Mouse (Mus musculus) intestine, postnatal 0 days (tissue): Measurements from ENCODE around the gene Rcc2. TPM values are rescaled to one million over a fixed set of nuclear protein-coding genes. Genes with fewer than 3 reads are reported as not detected.

Source experiments
- ATAC-seq: fragments of 200-750 bp; cut with Nextera tagmentation; 2 replicates; pipeline ENCODE4 v1.8.0; 2017; ENCODE audit warnings: mild to moderate bottlenecking, moderate TSS enrichment, moderate library complexity
- H3K27ac ChIP-seq: fragments of 300-500 bp; sonication (generic); 2 replicates; pipeline ENCODE4 v1.5.1; 2014; ENCODE audit warnings: mild to moderate bottlenecking, low read depth, low read length, moderate library complexity
- H3K27me3 ChIP-seq: fragments of 300-500 bp; sonication (generic); replicated peaks from 2 replicates; pipeline ENCODE4 v1.6.1; 2014; ENCODE audit warnings: low read length, mixed read lengths; ENCODE audit not compliant: control insufficient read depth, insufficient read depth
- H3K36me3 ChIP-seq: fragments of 300-500 bp; sonication (generic); 2 replicates; pipeline ENCODE4 v1.6.1; 2014; ENCODE audit warnings: mild to moderate bottlenecking, moderate library complexity; ENCODE audit not compliant: control insufficient read depth, insufficient read depth
- H3K4me1 ChIP-seq: fragments of 300-500 bp; sonication (generic); replicated peaks from 2 replicates; pipeline ENCODE4 v1.6.1; 2014; ENCODE audit warnings: antibody characterized with exemption, low read length, mixed read lengths; ENCODE audit not compliant: control insufficient read depth, insufficient read depth
- H3K4me2 ChIP-seq: fragments of 300-500 bp; sonication (generic); replicated peaks from 2 replicates; pipeline ENCODE4 v1.6.1; 2014; ENCODE audit warnings: low read depth, mild to moderate bottlenecking, moderate library complexity
- H3K4me3 ChIP-seq: fragments of 300-500 bp; sonication (generic); 2 replicates; pipeline ENCODE4 v1.5.1; 2014; ENCODE audit warnings: low read depth, low read length
- H3K9ac ChIP-seq: fragments of 300-500 bp; sonication (generic); 2 replicates; pipeline ENCODE4 v1.6.1; 2014; ENCODE audit warnings: mild to moderate bottlenecking, low read depth, low read length
- H3K9me3 ChIP-seq: fragments of 300-500 bp; sonication (generic); 2 replicates; pipeline ENCODE4 v1.6.1; 2016; ENCODE audit warnings: mixed run types; ENCODE audit not compliant: control insufficient read depth
- CTCF ChIP-seq: sonication (generic); IDR thresholded peaks from 2 replicates; pipeline ENCODE4 v1.5.1; 2016; ENCODE audit warnings: low read depth, mild to moderate bottlenecking, control low read depth, antibody characterized with exemption, moderate library complexity
- WGBS: fragments of 180-500 bp; shearing (Covaris S2); extraction: QIAGEN DNeasy Blood & Tissue Kit; methylation state at CpG from one replicate; pipeline ENCODE4 v1.1.7; 2014; 5-methylcytosine and 5-hydroxymethylcytosine counted together
- polyA plus RNA-seq: library from polyadenylated mRNA; unstranded; fragments of >200 nt; fragmentation: Nextera tagmentation; extraction: Ambion mirVana; gene quantifications from 2 replicates; pipeline ENCODE4 v1.2.1, GENCODE M21; 2015

Gene Rcc2
- polyA plus RNA-seq, 1 experiment from 2014 or later = 15.6 TPM

DNA sequence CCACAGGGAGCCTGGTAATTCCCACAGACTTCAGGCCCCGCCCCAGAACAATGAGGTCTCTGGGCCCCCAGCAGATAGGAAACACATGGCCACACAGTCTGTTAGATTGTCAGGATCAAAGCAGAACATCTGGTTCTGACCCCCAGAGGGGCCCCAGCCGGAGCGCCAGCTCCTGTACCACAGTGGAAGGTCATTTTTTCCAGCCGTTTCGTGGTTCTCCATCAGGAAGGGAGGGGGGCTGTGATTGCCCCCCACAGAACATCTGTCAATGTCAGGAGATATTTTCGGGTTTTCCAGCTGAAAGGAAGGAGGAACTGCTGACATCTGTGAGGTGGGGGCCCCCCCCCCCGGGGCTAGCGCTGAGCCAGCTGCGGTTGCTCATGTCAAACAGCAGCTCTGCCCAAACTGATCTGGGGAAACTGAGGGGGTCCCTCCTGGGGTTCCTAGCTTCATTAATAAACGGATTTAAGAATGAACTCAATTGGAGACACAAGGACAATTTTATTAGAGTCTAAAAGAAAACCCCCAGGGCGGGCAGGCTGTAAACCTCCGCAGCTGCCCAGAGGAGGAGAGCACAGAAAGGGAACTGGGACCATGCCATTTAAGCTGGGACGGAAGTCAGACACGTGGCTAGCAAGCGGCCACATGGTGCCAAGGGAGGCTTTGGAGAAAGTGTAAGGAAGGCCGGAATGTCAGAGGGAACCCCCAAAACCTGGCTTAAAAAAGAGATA lies 16.0 kb upstream of the Rcc2 start:
- 0 out of 2 replicates have a peak, but pooled peaks have one; percentile 51 for ATAC-seq
- Histone ChIP-seq H3K4me2 (peak overlapping the region; percentile 37), H3K9ac (no peak overlapping the region), H3K27ac (0 out of 2 replicates have a peak overlapping the region, but pooled peaks have one; percentile 8), H3K4me1 (no peaks in the 10 kb centered on the region), H3K9me3 (no peaks in the 10 kb centered on the region), H3K36me3 (no peaks in the 10 kb centered on the region), H3K4me3 (no peak overlapping the region), H3K27me3 (no peaks in the 10 kb centered on the region)
- 8% methylated on average over 16 of the region's 16 CpGs for WGBS
- TF ChIP-seq CTCF = no peak

- Histone ChIP-seq H3K4me3 (no peak overlapping the region), H3K9ac (no peak overlapping the region), H3K4me2 (peak overlapping the region; percentile 37), H3K36me3 (no peaks in the 10 kb centered on the region), H3K9me3 (no peaks in the 10 kb centered on the region), H3K27me3 (no peaks in the 10 kb centered on the region), H3K27ac (no peak overlapping the region), H3K4me1 (no peaks in the 10 kb centered on the region)
- TF ChIP-seq CTCF = peak; percentile 49
- 0 out of 2 replicates have a peak, but pooled peaks have one; percentile 31 for ATAC-seq
- WGBS = 27% methylated on average over 6 of the region's 6 CpGs
Observed at GRCm38 (mm10) chr4:140684881-140685303, 15.4 kb upstream of the Rcc2 start.

DNA sequence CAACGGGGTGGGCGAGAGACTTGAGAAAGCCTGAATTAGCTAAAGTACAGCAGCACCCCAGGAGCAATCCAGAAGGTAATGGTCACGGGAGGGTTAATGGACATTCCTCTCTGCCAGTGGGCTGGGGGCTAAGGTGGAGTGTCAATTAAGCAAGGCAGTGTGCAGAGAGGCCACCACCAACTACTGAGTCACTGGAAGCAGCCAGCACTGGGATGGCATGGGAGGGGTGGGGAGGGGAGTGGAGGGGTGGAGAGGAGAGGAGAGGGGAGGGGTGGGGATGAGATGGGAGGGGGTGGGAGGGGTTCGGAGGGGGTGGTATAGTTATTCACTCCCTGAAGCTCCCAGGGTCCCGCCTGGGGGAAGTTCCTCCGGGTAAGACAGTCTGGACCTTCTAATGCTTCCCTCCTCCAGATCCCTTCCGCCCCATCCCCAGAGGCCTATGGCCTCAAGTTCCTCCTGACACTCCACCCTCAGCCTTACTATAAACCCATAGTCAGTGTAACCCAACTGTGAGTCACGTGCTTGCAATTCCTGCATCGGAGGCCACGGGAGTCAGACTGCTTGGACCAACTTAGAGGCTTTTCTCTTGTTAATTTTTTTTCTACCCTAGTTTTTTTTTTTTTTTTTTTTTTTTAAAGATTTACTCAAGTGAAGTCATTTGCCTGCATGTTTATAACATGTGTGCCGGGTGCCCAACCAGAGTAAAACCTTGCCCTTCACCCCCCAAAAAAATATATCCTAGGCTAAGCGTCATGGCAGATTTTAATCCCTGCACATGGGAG lies 12.1 kb upstream of the Rcc2 start:
- H3K4me1 ChIP-seq = no peaks in the 10 kb centered on the region
- no peaks in the 10 kb centered on the region for H3K36me3 ChIP-seq
- no peak for TF ChIP-seq CTCF
- WGBS = 55% methylated on average over 12 of the region's 12 CpGs
- H3K27ac ChIP-seq = no peak overlapping the region
- H3K27me3 ChIP-seq = no peaks in the 10 kb centered on the region; the same call in 1 of the 2 replicates
- no peak overlapping the region for H3K9ac ChIP-seq
- no peak overlapping the region for H3K4me2 ChIP-seq
- no peaks in the 10 kb centered on the region for H3K9me3 ChIP-seq
- ATAC-seq = no peak
- no peak overlapping the region for H3K4me3 ChIP-seq

GRCm38 (mm10) chr4:140688826-140689425 lies 11.4 kb upstream of the Rcc2 start:
- H3K27ac ChIP-seq = no peak overlapping the region
- H3K4me2 ChIP-seq = no peak overlapping the region
- H3K9me3 ChIP-seq = no peaks in the 10 kb centered on the region
- no peaks in the 10 kb centered on the region for H3K4me1 ChIP-seq
- H3K36me3 ChIP-seq = no peaks in the 10 kb centered on the region
- no peaks in the 10 kb centered on the region; the same call in 1 of the 2 replicates for H3K27me3 ChIP-seq
- no peak overlapping the region for H3K9ac ChIP-seq
- ATAC-seq = no peak
- no peak overlapping the region for H3K4me3 ChIP-seq
- 79% methylated on average over 5 of the region's 5 CpGs for WGBS
- TF ChIP-seq CTCF = no peak

- Histone ChIP-seq H3K9me3 (no peaks in the 10 kb centered on the region), H3K27me3 (no peaks in the 10 kb centered on the region; the same call in 1 of the 2 replicates), H3K36me3 (no peaks in the 10 kb centered on the region), H3K4me2 (no peak overlapping the region), H3K27ac (no peak overlapping the region), H3K4me1 (no peaks in the 10 kb centered on the region), H3K4me3 (no peak overlapping the region), H3K9ac (no peak overlapping the region)
- WGBS = 68% methylated on average over 16 of the region's 16 CpGs
- no peak for TF ChIP-seq CTCF
- ATAC-seq = no peak
Observed at GRCm38 (mm10) chr4:140689873-140690655, 10.3 kb upstream of the Rcc2 start.
